Mouse (Mus musculus) G1E (cell line): ENCODE data around the gene Adgrb2. TPM values are rescaled to one million over a fixed set of nuclear protein-coding genes. Genes with fewer than 3 reads are reported as not detected.

Experiments used
- ATAC-seq: 2 replicates; pipeline ENCODE4 v1.8.0; 2016; ENCODE audit warnings: mild to moderate bottlenecking; ENCODE audit not compliant: insufficient number of reproducible peaks, poor library complexity, low FRiP score, severe bottlenecking; ENCODE audit errors: extremely low read depth
- DNase-seq: peaks from one replicate; pipeline ENCODE4 v3.0.0; 2012; ENCODE audit warnings: low spot score
- H3K27me3 ChIP-seq: 2 replicates; pipeline ENCODE4 v1.6.1; 2012; ENCODE audit warnings: mild to moderate bottlenecking, low read length, inconsistent platforms; ENCODE audit not compliant: insufficient read depth
- H3K36me3 ChIP-seq: replicated peaks from 2 replicates; pipeline ENCODE3; 2012; ENCODE audit warnings: mild to moderate bottlenecking, inconsistent platforms
- H3K4me1 ChIP-seq: 2 replicates; pipeline ENCODE4 v1.6.1; 2012; ENCODE audit warnings: low read depth, low read length, inconsistent platforms, mixed read lengths; ENCODE audit not compliant: insufficient read depth
- H3K4me3 ChIP-seq: 2 replicates; pipeline ENCODE4 v1.5.1; 2012; ENCODE audit warnings: low read depth, mild to moderate bottlenecking, inconsistent platforms, low read length, moderate library complexity, mixed read lengths
- H3K9me3 ChIP-seq: replicated peaks from 2 replicates; pipeline ENCODE4 v1.6.1; 2012; ENCODE audit warnings: inconsistent platforms
- CTCF ChIP-seq: IDR thresholded peaks from 2 replicates; pipeline ENCODE4 v1.5.1; 2012; ENCODE audit warnings: low read depth, low read length, inconsistent platforms, mixed read lengths
- GATA1 ChIP-seq: IDR thresholded peaks from 2 replicates; pipeline ENCODE4 v1.6.1; 2012; ENCODE audit warnings: borderline replicate concordance, low read length, inconsistent platforms, mixed read lengths
- GATA2 ChIP-seq: IDR thresholded peaks from 2 replicates; pipeline ENCODE4 v1.6.1; 2012; ENCODE audit warnings: low read depth, low read length, inconsistent platforms, borderline replicate concordance
- POLR2AphosphoS5 ChIP-seq: IDR thresholded peaks from 2 replicates; pipeline ENCODE4 v1.6.1; 2012; ENCODE audit warnings: low read depth, low read length, inconsistent platforms; ENCODE audit not compliant: insufficient replicate concordance
- TAL1 ChIP-seq: conservative IDR thresholded peaks from 2 replicates; pipeline ENCODE4 v1.6.1; 2012; ENCODE audit warnings: low read depth, low read length, inconsistent platforms, mixed read lengths
- polyA plus RNA-seq: library from polyadenylated mRNA; stranded (reverse); fragments of >175 nt; gene quantifications from 2 replicates; pipeline ENCODE4 v1.2.3, GENCODE M21; 2012
- total RNA-seq, 2 experiments: library from RNA; stranded (forward) in 1 of 2; stranded (reverse) in 1 of 2; fragments of 200-1000 nt in 1 of 2; fragments of >200 nt in 1 of 2; fragmentation: Nextera tagmentation in 1 of 2; gene quantifications; 2 replicates each; pipeline ENCODE4 v1.2.3; 2014 to 2017

The Adgrb2 gene
- total and polyA plus RNA-seq, 3 experiments: 0.71 TPM; not detected in 2

DNA sequence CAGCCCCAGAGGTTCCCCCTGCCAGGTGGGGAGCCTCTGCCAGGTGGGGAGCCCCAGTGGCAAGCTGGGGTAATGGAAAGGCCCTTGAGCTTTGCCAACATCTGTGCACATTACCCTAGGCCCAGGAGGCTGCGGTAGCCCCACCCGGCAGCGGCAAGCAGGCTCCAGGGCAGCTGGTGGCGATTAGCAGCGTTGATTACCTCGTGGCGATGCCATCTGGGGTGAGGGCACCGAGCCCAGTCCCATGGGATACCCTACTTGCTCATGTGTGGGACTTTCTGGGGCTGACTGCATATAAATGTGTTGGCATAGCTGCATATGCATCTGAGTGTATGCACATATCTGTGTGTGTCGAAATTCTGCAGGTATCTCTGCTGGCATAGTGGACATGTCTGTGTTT, 59.5 kb downstream of the Adgrb2 start:
- DNase-seq (no peak), ATAC-seq (no peak)
- H3K4me3 ChIP-seq: no peak overlapping the region
- peaks cover 19% of the 10 kb centered on the region for H3K27me3 ChIP-seq
- no peaks in the 10 kb centered on the region for H3K36me3 ChIP-seq
- H3K9me3 ChIP-seq: no peaks in the 10 kb centered on the region
- no peaks in the 10 kb centered on the region for H3K4me1 ChIP-seq
- no peak for TF ChIP-seq TAL1
- no peak for TF ChIP-seq GATA1
- no peak for TF ChIP-seq POLR2AphosphoS5
- no peak for TF ChIP-seq CTCF
- no peak for TF ChIP-seq GATA2

GRCm38 (mm10) chr4:130045609-130046008, 60.9 kb downstream of the Adgrb2 start:
- H3K9me3 ChIP-seq: no peaks in the 10 kb centered on the region
- TF ChIP-seq GATA2 (no peak), POLR2AphosphoS5 (no peak), CTCF (no peak), TAL1 (no peak), GATA1 (no peak)
- no peaks in the 10 kb centered on the region for H3K36me3 ChIP-seq
- H3K27me3 ChIP-seq: peaks cover 19% of the 10 kb centered on the region; the same call in 1 of the 2 replicates
- H3K4me3 ChIP-seq: no peak overlapping the region
- DNase-seq: no peak
- ATAC-seq: no peak
- no peaks in the 10 kb centered on the region for H3K4me1 ChIP-seq

- ATAC-seq (no peak), DNase-seq (no peak)
- no peaks in the 10 kb centered on the region for H3K4me1 ChIP-seq
- H3K27me3 ChIP-seq: peaks cover 22% of the 10 kb centered on the region
- TF ChIP-seq POLR2AphosphoS5: no peak
- H3K9me3 ChIP-seq: no peaks in the 10 kb centered on the region
- no peaks in the 10 kb centered on the region for H3K36me3 ChIP-seq
- H3K4me3 ChIP-seq: no peak within 1 kb of the TSS
These were observed 62.9 kb downstream of the Adgrb2 start, which contains the start of gene Col16a1 for GRCm38 (mm10) chr4:130047331-130048202. TSS of gene Col16a1 (plus strand) at chr4:130047840.

DNA sequence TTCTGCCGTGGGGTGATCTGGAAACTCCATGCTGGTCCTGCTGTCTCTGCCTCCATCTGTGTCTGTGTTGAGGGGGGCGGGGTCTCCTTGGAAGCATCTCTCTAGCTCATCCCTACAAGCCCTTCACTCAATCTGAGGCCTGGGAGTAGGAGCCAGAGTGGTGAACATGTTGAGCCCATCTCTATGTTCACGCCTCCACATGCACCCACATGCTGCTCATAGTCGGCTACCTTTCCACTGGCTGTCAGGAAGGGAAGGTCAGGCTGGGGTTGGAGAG, 63.5 kb downstream of the Adgrb2 start:
- H3K4me1 ChIP-seq: no peaks in the 10 kb centered on the region
- no peak overlapping the region for H3K4me3 ChIP-seq
- H3K9me3 ChIP-seq: no peaks in the 10 kb centered on the region
- no peak for TF ChIP-seq TAL1
- no peak for TF ChIP-seq GATA2
- TF ChIP-seq GATA1: no peak
- no peak for TF ChIP-seq CTCF
- peaks cover 22% of the 10 kb centered on the region for H3K27me3 ChIP-seq
- H3K36me3 ChIP-seq: no peaks in the 10 kb centered on the region
- ATAC-seq (no peak), DNase-seq (no peak)

DNA sequence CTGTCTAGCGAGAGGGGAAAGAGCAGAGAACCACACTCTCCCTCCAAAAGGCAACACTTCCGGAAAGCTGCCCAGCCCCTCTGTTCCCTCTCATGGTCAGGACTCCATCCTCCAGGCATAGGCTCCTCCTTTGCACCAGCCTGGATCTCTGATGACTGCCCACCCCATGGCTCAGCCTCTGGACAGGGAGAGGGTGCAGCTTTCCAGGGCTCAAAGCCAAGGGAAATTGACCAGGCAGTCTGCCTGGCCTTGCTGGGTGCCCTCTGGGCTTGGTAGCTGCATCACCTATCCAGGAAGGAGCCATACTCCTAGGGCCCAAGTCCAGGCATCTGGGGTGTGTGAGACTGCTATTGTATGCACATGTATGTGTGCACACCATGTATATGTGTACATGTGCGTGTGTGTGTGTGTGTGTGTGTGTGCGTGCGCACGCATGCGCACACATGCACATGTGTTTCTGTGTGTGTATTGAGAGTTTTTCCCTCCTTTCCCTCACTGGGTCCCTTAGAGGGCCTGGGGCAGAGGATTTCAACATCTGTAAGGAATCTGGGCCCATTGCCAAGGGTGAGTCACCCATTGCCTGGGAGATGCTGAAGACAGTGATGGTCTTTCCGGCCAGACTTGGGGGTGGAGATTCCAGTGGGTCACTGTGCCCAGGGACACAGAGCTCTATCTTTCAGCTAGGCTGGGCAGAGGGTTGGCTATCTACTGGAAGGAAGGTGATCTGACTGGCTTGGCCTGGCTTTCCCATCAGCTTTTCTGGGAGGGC, 65.6 kb downstream of the Adgrb2 start:
- no peak for DNase-seq
- Histone ChIP-seq H3K9me3 (no peaks in the 10 kb centered on the region), H3K4me1 (no peaks in the 10 kb centered on the region), H3K36me3 (no peaks in the 10 kb centered on the region), H3K4me3 (no peak overlapping the region), H3K27me3 (peaks cover 22% of the 10 kb centered on the region)
- TF ChIP-seq TAL1 (no peak), POLR2AphosphoS5 (no peak), CTCF (no peak), GATA2 (no peak), GATA1 (no peak)
- no peak for ATAC-seq

GRCm38 (mm10) chr4:130052283-130052682, 67.6 kb downstream of the Adgrb2 start:
- H3K4me3 ChIP-seq: no peak overlapping the region
- no peak for TF ChIP-seq GATA1
- H3K27me3 ChIP-seq: peaks cover 20% of the 10 kb centered on the region
- no peaks in the 10 kb centered on the region for H3K4me1 ChIP-seq
- DNase-seq (no peak), ATAC-seq (no peak)
- H3K9me3 ChIP-seq: no peaks in the 10 kb centered on the region
- H3K36me3 ChIP-seq: no peaks in the 10 kb centered on the region
